13 mouse cellular contexts compared by ENCODE assay signal in the genomic region with DNA sequence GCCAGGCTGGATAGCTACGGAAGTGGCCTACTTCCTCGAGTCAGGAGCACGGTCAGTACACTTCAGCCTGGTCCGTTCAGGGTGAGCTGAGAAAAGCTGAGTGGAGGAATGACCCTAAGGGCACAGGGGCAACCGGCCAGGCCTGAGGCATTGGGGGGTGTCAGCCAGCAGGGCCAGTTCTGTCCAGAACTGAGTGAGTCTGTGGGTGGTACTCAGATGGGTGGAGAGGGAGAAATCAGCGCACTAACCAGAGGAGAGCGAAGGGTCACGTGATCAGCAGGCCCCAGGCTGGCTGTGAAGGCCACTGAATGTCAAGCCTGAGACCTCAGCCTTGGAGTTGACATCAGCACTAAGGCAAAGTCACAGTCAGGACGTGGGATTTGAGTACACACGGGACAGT. TPM values are rescaled to one million over a fixed set of nuclear protein-coding genes. Genes with fewer than 3 reads are reported as not detected.
A peak's percentile ranks its signal among the peaks of the same experiment; 100 is the strongest.
DNase-seq lines count a peak whose midpoint lies in the region; ATAC-seq and TF ChIP-seq lines count a peak whose summit lies in the region.
"Had no signal": no experiment of that assay in that cellular context is flagged by ENCODE, and none has a peak within 500 bp of the region (broad histone marks: within the 10 kb centered on the region; RNA-seq: fewer than 3 reads in every experiment).

No protein-coding gene starts in this region.

- TF ChIP-seq CTCF in liver, postnatal 0 days (IDR thresholded peaks at IDR 0.05; ENCODE audit: low read depth): no peak

- H3K4me3 ChIP-seq in heart, embryonic 10.5 days: no peak overlapping the region
- H3K4me3 ChIP-seq in kidney, embryonic 15.5 days (replicated peaks): no peak overlapping the region
- no peak overlapping the region for H3K4me3 ChIP-seq in liver, postnatal 0 days (ENCODE audit: low read depth, low read length)

- peaks cover 24% of the 10 kb centered on the region for H3K36me3 ChIP-seq in heart, embryonic 10.5 days
- H3K36me3 ChIP-seq in kidney, embryonic 15.5 days: peaks cover 12% of the 10 kb centered on the region
- H3K36me3 ChIP-seq in liver, postnatal 0 days (replicated peaks; ENCODE audit: insufficient read depth, low read length): no peaks in the 10 kb centered on the region

- TF ChIP-seq EP300 in liver, postnatal 0 days (IDR thresholded peaks at IDR 0.05; ENCODE audit: low read depth): no peak

- H3K9ac ChIP-seq in kidney, embryonic 15.5 days: no peak overlapping the region
- H3K9ac ChIP-seq in liver, postnatal 0 days (replicated peaks): no peak overlapping the region

- no peaks in the 10 kb centered on the region for H3K9me3 ChIP-seq in heart, embryonic 10.5 days
- no peaks in the 10 kb centered on the region for H3K9me3 ChIP-seq in kidney, embryonic 15.5 days (replicated peaks)
- H3K9me3 ChIP-seq in liver, postnatal 0 days (ENCODE audit: low read length): no peaks in the 10 kb centered on the region

- no peaks in the 10 kb centered on the region for H3K27me3 ChIP-seq in heart, embryonic 10.5 days (ENCODE audit: insufficient read depth, poor library complexity, severe bottlenecking)
- no peaks in the 10 kb centered on the region for H3K27me3 ChIP-seq in kidney, embryonic 15.5 days
- peaks cover 27% of the 10 kb centered on the region for H3K27me3 ChIP-seq in liver, postnatal 0 days (ENCODE audit: insufficient read depth, low read length)

- no peak for ATAC-seq in kidney, embryonic 15.5 days (replicated peaks; ENCODE audit: low FRiP score)
- ATAC-seq in liver, postnatal 0 days: no peak
- ATAC-seq: inflammation-experienced regulatory T-cells, adult 6 months had no signal

- peaks cover 60% of the 10 kb centered on the region for H3K4me1 ChIP-seq in heart, embryonic 10.5 days
- H3K4me1 ChIP-seq in kidney, embryonic 15.5 days: peaks cover 67% of the 10 kb centered on the region
- H3K4me1 ChIP-seq in liver, postnatal 0 days (ENCODE audit: insufficient read depth): peaks cover 12% of the 10 kb centered on the region

- whole genome bisulfite sequencing in heart, embryonic 10.5 days: 62% methylated on average over 10 of the region's 10 CpGs
- 62% methylated on average over 10 of the region's 10 CpGs for WGBS in kidney, embryonic 15.5 days
- WGBS in liver, postnatal 0 days (ENCODE audit: insufficient replicate concordance): 74% methylated on average over 10 of the region's 10 CpGs

- DNase-seq in heart, embryonic 10.5 days (ENCODE audit: low spot score): no peak
- DNase-seq in heart, adult 9 months (ENCODE audit: low spot score in 2 of 2): no peak
- DNase-seq in kidney, adult 18-20 months: peak; percentile 62
- peak; percentile 65 for DNase-seq in adrenal gland, postnatal 14 days
- peak; percentile 55 for DNase-seq in kidney, postnatal 10 days
- no peak for DNase-seq in liver, postnatal 0 days
- DNase-seq in urinary bladder, postnatal 14 days (ENCODE audit: low spot score): no peak
- DNase-seq: cerebellum, postnatal 25 days; lung, adult 2 months; midbrain, embryonic 14.5 days; right cerebral cortex, postnatal 4 days had no signal

- peak overlapping the region; percentile 49; the same call in 1 of the 2 replicates for H3K27ac ChIP-seq in heart, embryonic 10.5 days
- H3K27ac ChIP-seq in kidney, embryonic 15.5 days: no peak overlapping the region
- H3K27ac ChIP-seq in liver, postnatal 0 days (ENCODE audit: low read depth): no peak overlapping the region

- H3K4me2 ChIP-seq in kidney, embryonic 15.5 days: no peak overlapping the region
- H3K4me2 ChIP-seq in liver, postnatal 0 days (ENCODE audit: low read depth, low read length): no peak overlapping the region

RNA-seq across cellular contexts. Expression of a gene that starts 23.4 kb away (rescaled TPM):
- 8.4 and 12.2 TPM in 2 replicates for polyA plus RNA-seq in heart, embryonic 10.5 days (2016; fragmentation: Nextera tagmentation; extraction: Ambion mirVana)
- 7.4 and 10.1 TPM in 2 replicates for polyA plus RNA-seq in kidney, embryonic 15.5 days (2015; fragmentation: Nextera tagmentation; extraction: Ambion mirVana)
- 65.0 and 71.9 TPM in 2 replicates for total RNA-seq in adrenal gland, postnatal 14 days (2021)
- polyA plus RNA-seq in liver, postnatal 0 days (2015; fragmentation: Nextera tagmentation; extraction: Ambion mirVana): 0.76 and 0.87 TPM in 2 replicates

Comparison
In these comparisons a context has a peak if more than half of its experiments do, and no peak if none do; other contexts are left out.
1. DNase-seq: peak in kidney, adult 18-20 months (single experiment), adrenal gland, postnatal 14 days (single experiment) and kidney, postnatal 10 days (single experiment); none in heart, embryonic 10.5 days (single experiment), heart, adult 9 months (0 of 2), liver, postnatal 0 days (single experiment) and urinary bladder, postnatal 14 days (single experiment).